Mouse (Mus musculus) c-Kit-positive CD71-positive TER-119-negative erythroid progenitor cells, embryonic 14.5 days (primary cell): ENCODE results near the gene Pgd.
"Not testable (repeated sequence)": the region's sequence is repeated elsewhere in the genome, so short reads cannot be mapped to it uniquely, and the experiment has no call there.

Experiments used
- DNase-seq: peaks from one replicate; pipeline ENCODE4 v3.0.0-alpha.2; 2013; ENCODE audit warnings: low read depth

The Pgd gene

DNA sequence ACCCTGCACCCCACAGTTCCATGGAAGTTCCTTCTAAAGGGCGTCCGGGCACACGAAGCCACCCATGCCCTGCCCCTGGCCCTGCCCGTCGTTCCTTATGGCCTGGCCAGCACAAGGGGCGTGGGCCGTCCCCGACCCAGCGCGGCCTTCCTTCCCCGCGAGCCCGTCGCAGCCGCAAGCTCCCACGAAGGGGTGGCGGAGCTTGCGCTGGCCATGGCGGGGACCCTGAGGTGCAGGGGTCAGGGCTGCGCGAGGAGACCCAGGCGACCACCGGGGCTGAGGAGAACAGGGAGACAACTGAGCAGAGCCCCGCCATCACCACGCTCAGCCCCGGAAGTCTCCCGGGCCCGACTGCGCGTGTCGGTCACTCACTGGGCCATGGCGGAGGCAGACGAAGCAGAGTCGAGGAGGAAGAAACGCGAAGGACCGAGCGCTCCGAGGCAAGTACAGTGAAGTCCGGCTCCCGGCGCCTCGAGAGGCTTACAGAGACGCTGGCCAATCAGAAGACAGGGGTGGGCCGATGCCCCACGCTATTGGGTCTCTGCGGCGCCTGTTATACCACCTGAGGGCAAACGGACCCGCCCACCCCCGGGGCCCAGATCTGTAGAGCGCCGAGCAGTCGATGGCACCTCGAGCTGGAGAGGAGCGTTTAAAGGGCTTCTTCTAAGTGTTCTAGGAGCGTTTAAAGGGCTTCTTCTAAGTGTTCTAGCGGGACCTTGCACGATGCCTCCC is at the start of gene Pgd:
Gene Pgd, minus strand, starts transcription at position 557 of the 732 bp plus-strand sequence.
- DNase-seq = peak; percentile 96

GRCm38 (mm10) chr4:149215982-149216381 is 49.4 kb upstream of the Pgd start:
- DNase-seq = no peak

- DNase-seq = no peak
These were observed 48.8 kb upstream of the Pgd start for GRCm38 (mm10) chr4:149215397-149215796.

DNA sequence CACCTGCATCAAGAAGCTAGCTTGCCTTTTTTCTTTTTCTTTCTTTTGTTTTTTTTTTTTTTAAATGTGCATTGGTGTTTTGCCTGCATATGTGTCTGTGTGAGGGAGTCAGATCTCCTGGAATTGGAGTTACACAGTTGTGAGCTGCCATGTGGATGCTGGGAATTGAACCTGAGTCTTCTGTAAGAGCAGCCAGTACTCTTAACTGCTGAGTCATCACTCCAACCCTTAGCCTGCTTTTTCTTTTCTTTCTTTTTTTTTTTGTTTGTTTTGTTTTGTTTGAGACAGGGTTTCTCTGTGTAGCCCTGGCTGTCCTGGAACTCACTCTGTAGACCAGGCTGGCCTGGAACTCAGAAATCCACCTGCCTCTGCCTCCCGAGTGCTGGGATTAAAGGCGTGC is 47.9 kb upstream of the Pgd start:
- not testable (repeated sequence) for DNase-seq

GRCm38 (mm10) chr4:149213466-149213865 is 46.9 kb upstream of the Pgd start:
- DNase-seq = no peak

- not testable (repeated sequence) for DNase-seq
These were observed 44.9 kb upstream of the Pgd start for GRCm38 (mm10) chr4:149211441-149211840.

GRCm38 (mm10) chr4:149202467-149202866 is 35.9 kb upstream of the Pgd start:
- DNase-seq = no peak

DNA sequence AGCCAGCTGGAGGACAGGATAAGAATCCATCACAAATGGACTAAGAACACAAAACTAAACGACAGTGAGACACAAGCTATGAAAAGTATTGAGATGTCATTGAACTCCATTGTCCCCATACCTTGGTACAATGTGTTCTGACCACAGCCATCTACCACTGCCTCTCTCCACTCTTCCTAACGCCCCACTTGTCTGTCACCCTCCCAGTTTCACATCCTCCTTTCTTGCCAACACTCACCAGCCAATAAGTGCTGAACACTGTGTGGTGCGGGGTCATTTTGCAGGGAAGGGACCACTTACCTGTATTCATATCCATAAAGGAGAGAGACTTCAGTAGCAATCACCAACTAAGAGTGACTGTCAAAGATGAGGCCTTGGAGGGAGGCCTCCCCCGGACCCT is 34.5 kb upstream of the Pgd start:
- DNase-seq = no peak

- DNase-seq = no peak
These were observed 30.6 kb upstream of the Pgd start for GRCm38 (mm10) chr4:149197180-149197579.

GRCm38 (mm10) chr4:149191103-149191502 is 24.5 kb upstream of the Pgd start:
- DNase-seq = no peak

DNA sequence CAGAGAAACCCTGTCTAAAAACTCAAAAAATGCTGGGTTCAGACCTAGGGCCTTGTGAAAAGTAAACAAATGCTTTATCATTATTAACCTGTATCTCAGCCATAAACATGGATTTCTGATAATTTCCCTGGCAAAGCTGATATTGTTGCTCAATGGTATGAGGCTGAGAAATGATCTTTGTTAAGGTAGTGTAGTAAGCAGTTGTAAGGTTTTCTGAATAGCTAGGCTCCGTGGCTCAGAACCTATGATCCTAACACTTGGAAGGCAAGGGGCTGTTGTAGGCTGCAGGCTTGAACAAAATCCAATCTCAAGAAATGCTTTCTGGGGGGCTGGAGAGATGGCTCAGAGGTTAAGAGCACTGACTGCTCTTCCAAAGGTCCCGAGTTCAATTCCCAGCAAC is 22.0 kb upstream of the Pgd start:
- no peak for DNase-seq

- DNase-seq = peak; percentile 28
These were observed 16.2 kb upstream of the Pgd start for GRCm38 (mm10) chr4:149182755-149183154.

GRCm38 (mm10) chr4:149182192-149182591 is 15.6 kb upstream of the Pgd start:
- no peak for DNase-seq

DNA sequence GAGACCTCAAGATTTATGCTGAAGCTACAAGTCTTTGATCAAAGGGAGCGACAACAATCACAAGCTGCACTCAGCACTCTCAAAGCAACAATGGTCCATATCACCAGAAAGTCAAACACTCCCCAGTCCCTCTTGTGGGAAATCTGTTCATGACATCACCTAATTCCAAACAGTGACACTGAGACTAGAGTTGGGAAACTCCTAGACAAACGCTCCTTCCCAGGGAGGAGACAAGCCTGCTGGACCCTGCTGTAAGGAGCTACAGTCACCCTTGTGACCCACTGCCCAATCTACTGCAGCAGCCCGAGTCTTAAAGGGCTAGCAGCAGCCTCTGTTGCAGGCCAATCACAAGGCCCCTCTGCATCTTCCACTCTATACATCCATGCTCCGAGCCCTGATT is 13.0 kb upstream of the Pgd start:
- DNase-seq = no peak

DNA sequence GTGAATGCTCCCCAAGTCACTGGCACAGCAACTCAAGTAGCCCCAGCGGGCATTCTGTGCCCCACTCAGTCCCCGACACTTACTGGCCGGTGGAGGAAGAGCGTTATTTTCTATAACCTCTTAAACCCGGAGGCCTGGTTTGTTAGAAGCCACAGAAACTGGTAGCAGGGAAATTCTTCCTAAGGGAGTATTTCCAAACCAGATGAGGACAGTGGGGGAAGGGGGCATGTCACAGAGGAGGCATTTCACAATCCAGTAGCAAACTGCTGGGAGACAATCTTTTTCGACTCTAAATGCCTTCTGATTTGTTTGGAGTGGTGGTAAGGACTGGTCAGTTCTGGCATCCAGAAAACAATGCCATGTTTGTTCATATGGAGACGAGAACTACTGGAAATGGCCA is 12.6 kb upstream of the Pgd start:
- DNase-seq = no peak

GRCm38 (mm10) chr4:149178328-149178727 is 11.8 kb upstream of the Pgd start:
- no peak for DNase-seq

- no peak for DNase-seq
These were observed 10.5 kb upstream of the Pgd start for GRCm38 (mm10) chr4:149177046-149177445.

GRCm38 (mm10) chr4:149176645-149177044 is 10.1 kb upstream of the Pgd start:
- DNase-seq = no peak

DNA sequence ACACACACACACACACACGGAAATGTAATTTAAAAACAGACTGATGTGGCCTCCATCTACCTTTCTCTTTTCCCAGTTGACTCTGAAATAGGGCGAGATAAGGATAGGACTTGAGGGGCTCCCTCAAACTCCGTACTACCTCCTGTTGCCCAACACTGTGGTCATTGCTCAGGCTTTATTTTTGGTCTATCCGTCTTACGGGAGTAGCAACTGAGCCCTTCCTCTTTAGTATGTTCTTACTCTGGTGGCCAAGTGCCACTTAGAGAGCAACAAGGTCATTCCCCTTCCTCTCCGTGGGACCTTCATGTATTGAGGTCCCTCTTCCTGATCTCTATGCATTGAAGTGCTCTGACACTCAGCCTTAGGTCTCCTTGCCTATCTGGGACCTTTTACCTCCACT is 7.1 kb upstream of the Pgd start:
- no peak for DNase-seq

DNA sequence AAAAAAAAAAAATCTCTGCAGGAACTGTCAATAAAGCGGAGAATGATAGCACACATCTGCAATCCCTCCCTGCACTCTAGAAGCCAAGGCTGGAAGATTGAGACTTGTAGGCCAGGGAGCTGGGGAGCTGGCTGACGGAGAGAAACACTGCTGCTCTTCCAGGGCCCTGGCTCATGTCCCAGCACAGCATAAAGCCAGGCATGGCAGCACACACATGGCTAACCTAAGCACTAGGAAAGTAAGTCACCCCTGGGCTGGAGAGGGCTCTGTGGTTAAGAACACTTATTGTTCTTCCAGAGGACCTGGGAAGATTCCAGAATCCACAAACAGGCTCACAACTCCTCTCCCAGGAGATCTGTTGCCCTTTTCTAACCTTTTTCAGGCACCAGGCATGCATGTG is 6.1 kb upstream of the Pgd start:
- DNase-seq = no peak

DNA sequence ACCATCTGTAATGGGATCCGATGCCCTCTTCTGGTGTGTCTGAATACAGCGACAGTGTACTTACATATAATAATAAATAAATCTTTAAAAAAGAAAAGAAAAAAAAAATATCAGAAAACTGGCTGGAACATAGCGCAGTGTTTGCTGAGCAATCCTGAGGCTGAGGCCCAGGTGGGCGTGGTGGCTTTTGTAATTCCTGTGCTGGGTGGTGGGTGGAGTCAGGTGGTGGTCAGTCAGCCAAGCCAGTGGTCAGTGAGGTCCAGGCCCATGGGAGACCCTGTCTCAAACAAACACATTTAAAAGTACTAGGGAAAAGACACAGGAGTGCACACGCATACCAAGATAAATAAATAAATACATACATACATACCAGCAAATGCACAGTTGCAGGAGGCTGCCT is 5.5 kb upstream of the Pgd start:
- no peak for DNase-seq

DNA sequence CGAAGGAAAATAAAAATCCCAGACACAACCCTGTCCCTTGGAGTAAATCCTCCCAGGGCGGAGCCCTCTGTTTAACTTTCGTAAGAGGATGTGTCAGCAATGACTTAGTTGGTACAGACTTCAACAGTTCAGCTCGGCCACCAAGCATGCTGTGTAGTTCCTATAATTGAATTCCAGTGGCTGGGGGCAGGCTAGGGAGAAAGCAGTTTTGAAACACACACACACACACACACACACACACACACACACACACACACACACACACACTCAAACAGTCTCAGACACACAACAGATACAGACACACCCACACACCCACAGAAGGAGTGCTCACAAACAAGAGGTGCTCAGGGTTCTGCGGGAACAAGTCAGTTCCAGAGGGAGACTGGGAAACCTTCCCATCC is 5.0 kb upstream of the Pgd start:
- no peak for DNase-seq

DNA sequence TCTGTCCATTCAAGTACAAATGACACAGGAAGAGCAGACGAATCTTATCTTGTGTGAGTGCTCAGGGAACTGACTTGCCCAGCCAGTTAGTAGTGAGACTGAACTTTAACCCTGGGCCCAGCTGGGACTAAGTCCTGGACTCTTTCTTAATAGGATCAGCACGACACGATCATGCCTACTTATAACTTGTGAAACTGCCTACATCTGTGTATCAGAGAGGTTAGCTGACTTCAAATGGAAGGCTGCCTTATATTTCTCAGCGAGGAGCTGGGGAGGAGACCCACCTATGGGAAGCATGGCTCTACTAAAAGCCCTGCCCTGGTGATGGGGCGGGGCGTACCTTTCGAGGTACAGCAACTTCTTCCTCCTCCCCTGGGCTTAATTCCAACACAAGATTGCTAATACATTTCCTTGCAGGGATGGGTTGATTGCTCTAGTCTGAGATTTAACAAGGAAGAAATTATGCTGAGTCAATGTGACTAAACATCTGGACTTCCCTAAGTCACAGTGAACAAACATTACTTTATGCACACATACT is 3.9 kb upstream of the Pgd start:
- no peak for DNase-seq

- DNase-seq = not testable (repeated sequence)
These were observed 3.4 kb upstream of the Pgd start for GRCm38 (mm10) chr4:149169926-149170325.
